Mouse (Mus musculus) brain, embryonic 14.5 days (tissue): ENCODE measurements around the gene Msx1. TPM values are rescaled to one million over a fixed set of nuclear protein-coding genes. Genes with fewer than 3 reads are reported as not detected.

Experiments used
- DNase-seq: peaks from one replicate; pipeline ENCODE4 v3.0.0-alpha.2; 2011; ENCODE audit warnings: low read depth
- CTCF ChIP-seq: fragments of 200-500 bp; IDR thresholded peaks from 2 replicates; pipeline ENCODE4 v1.5.1; 2012; ENCODE audit warnings: inconsistent platforms, mild to moderate bottlenecking, moderate library complexity, borderline replicate concordance; ENCODE audit not compliant: insufficient read depth, insufficient read length; ENCODE audit errors: extremely low read depth
- POLR2A ChIP-seq: fragments of 200-500 bp; IDR thresholded peaks from 2 replicates; pipeline ENCODE4 v1.6.1; 2012; ENCODE audit warnings: mild to moderate bottlenecking, inconsistent platforms, borderline replicate concordance; ENCODE audit not compliant: poor library complexity, insufficient read depth, insufficient read length, severe bottlenecking; ENCODE audit errors: extremely low read depth
- polyA plus RNA-seq: library from polyadenylated mRNA; depleted of rRNA; stranded (reverse); fragments of >200 nt; gene quantifications from 2 replicates; pipeline ENCODE4 v1.2.3, GENCODE M21; 2012

Gene Msx1
- polyA plus RNA-seq, 1 experiment, result 17.0 TPM

DNA sequence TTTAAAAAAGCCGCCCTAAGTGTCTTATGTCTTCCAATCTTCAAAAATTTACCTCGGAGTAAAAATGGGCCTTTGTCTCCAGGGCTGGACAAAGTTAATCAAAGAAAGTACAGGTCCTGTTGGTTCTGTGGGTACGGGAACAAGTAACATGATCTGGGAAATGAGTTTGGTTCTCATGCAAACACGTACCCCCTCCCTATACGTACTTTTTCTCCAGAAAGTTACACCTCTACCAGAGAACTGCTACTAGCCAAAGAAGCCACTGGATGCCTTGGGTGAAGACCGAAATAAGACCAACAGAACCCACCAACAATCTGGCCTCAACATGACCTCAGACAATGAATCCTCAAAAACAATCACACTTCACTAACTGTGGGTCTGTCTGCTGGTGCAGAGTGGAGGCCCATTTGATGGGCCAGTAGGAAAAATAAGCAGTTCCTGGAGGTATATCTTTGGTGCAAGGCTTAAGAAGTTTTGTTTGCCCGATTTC, 773 bp upstream of the Msx1 start:
- peak; percentile 20 for DNase-seq
- TF ChIP-seq POLR2A, result no peak
- no peak for TF ChIP-seq CTCF

DNA sequence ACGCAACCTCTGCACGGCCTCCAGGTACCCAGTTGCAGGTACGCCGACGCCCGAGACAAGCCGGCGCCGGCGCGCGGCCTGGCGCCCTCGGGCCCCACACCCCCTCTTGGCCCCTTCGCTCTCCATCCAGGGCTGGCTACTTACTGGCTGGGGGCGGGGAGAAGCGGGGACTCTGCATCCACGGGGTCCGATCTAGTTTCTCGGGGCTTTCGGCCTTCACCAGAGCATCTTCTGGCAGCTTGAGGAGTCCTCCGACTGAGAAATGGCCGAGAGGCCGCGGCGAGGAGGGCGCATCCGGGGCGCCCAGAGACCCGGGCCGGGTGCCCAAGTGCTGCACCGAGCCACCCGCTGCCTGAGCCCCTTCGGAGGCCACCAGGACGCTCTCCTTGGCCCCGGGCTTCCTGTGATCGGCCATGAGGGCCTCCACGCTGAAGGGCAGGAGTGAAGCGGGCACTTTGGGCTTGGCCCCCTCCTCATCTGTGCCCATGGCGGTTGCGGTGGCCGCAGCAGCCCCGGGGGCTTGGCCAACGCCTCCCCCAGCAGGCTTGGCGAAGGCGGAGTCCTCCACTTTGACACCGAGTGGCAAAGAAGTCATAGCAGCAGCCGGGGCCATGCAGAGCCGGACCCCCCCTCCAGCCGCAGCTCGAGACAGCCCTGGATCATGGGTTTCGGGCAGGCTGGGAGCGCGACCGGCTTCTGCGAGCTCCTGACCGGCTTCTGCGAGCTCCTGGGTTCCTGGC, 492 bp downstream of the Msx1 start:
- DNase-seq, result peak; percentile 25
- TF ChIP-seq POLR2A, result no peak
- no peak for TF ChIP-seq CTCF

DNA sequence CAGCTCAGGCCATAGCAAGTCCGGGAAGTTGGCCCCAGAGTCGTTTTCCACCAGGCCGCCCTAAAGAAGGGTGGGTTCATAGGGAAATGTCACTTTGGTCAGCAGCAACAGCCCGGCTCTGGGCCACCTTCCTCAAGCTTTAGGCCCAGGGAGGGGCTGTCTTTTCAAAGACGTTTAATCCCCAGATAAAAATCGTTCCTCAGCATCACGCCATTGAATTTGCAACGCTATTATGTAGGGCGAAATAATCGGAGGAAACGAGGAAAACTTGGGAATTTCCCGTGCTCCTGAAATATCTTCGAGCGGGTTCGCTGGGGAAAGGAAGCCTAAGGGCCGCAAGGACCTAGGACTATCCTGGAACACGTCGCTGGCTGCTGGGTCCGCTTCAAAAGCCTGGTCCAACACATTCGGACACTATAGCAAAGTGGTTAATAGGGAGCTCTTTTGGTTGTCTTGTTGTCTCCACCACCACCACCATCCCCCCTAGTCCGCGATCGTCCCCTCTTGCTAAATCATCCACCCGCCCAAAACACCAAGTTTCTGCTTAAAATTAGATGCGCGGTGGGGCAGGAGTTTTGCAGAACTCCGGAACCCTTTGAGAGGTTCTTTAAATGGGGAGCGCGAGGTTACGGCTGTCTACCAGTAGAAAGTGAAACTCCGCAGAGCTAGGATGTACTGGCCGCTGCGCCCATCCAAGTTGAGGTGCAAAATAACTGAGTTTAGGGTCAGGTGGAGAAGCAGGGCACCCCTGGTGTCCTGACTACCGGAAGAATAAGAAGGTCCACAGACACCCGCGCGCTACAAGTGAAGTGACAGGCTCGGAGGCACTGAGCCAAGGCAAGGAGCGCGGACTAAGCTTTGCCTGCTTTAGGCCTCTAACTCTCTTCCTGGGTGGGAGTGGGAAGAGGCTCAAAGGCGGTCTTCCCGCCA, 1.3 kb downstream of the Msx1 start:
- peak; percentile 50 for DNase-seq
- TF ChIP-seq CTCF, result no peak
- TF ChIP-seq POLR2A, result no peak

DNA sequence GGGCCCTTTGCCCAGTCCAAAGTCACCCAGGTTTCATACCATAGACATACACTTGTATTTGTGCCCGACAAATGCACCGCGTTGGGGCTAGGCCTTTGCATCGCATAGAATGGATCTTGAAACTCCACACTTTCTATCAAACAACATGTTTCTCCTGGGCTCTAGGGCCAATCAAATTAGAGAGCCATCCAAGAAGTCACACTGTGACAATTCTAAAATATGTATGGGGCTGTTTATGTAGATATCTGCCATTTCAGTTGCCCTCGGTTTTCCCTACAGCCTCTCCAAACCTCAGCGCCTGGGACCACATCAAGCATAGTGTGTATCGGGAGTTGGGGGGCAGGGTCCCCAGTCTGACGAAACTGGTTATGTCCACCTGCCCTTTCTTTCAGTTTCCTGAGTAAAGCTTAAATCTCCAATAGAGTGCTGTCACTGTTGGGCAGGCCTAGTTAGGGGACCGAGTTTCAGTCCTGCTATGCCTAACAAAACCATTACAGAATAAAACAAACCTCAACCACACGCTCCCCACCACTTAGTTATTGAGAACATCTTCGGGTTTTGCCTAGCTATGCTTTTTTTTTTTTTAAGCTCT, 2.2 kb downstream of the Msx1 start:
- TF ChIP-seq CTCF (no peak), POLR2A (no peak)
- DNase-seq, result peak; percentile 32

DNA sequence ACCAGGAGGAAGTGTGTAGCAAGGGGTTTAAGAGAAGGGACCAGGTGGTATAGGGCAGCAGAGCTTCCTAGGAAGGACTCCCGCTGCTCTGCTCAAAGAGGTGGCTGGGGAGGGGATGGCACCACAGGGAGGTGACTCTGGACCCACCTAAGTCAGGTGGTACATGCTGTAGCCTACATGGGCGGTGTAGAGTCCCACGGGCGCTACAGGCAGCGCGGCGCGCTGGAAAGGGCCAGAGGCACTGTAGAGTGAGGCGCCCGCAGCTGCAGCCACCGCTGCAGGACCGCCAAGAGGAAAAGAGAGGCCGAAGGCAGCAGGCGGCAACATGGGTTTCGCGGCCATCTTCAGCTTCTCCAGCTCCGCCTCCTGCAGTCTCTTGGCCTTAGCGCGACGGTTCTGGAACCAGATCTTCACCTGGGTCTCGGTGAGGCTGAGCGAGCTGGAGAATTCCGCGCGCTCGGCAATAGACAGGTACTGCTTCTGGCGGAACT, 3.2 kb downstream of the Msx1 start:
- peak; percentile 36 for DNase-seq
- no peak for TF ChIP-seq CTCF
- TF ChIP-seq POLR2A, result no peak

DNA sequence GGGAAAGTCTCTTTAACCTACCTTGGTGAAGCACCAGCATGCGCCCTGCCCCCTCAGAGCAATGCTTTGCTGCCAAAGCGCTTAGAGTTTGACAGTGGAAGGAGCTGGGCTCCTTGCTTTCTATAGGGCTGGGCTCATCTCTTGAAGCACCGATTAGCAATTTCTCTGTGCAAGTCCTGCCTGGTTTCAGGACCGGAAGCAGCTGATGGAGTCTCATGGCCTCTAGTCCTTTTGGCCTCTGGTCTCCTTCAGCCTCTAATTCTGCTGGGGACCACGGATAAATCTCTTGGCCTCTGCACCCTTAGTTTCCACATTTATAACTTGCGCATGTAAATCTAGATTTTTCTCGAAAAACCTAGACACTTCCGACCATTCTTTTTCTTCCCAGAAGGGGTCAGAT, 3.7 kb downstream of the Msx1 start:
- DNase-seq, result peak; percentile 24
- TF ChIP-seq CTCF, result no peak
- no peak for TF ChIP-seq POLR2A

DNA sequence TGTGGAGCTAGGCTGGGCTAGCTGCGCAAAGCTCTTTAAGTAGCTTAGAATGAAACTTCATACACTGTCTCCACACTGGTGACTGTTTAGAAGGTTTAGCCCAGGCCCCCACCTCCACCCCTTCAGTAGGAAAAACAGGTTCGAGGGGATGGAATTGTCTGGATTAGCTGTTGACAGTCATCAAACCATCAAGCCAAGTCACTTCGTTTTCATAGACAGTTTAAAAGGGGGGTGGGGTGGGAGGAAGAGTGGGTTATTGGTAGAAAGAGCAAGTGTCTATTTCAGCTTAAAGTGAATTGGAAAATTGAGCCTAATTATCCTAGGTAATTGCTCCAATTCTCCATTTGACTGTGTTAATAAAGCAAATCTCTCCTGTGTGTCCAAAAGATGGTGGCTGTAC, 4.4 kb downstream of the Msx1 start:
- peak; percentile 14 for DNase-seq
- no peak for TF ChIP-seq CTCF
- TF ChIP-seq POLR2A, result no peak

DNA sequence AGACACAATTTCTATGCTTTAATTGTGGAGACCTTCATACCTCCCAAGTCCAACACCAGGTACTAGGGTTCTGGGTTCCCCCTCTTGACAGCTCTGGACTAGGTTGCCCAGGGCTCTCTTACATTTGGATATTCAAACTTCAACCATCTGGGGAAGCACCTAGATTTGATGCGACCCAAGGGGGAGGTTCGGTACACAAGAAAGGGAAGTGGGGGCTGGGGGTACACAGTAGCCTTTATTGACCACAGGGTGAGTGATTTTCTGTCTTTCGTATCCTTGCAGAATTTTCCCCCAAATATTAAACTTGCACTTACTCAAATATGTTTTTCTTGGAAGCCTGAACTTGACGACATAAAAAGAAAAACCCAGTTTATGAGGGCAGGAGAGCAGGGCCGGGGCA, 4.8 kb downstream of the Msx1 start:
- TF ChIP-seq POLR2A (no peak), CTCF (no peak)
- DNase-seq, result no peak

DNA sequence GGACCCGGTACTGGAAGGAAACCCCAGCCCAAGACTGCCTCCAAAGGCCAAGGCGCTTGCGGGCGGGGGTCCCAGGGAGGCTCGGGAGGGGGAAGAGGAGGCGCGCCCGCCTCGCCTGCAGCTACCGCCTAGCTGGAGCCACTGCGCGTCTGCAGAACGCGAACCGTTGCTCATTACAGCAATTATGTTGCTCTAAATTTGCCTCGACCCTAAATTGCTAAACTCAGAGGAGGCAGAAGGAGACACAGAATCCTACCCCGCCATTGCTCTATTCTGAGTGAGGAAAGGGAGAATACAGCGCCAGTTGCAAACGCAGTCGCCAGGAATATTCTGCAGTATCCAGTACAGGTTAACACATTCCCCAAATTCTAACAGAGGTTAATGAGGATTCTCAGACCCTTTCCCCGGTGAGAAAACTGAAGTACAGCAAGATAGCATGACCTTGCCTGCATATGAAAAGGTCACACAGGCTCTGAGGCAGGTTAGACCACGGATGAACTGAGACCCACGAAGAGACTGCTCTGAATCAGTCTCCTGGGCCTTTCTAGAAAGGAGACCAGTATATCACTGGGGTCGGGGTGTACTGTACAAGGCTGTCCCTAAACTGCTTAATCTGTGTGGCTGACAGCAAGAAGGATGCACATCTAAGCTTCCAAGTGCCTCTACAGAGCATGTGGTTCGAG, 5.7 kb downstream of the Msx1 start:
- DNase-seq, result peak; percentile 32

DNA sequence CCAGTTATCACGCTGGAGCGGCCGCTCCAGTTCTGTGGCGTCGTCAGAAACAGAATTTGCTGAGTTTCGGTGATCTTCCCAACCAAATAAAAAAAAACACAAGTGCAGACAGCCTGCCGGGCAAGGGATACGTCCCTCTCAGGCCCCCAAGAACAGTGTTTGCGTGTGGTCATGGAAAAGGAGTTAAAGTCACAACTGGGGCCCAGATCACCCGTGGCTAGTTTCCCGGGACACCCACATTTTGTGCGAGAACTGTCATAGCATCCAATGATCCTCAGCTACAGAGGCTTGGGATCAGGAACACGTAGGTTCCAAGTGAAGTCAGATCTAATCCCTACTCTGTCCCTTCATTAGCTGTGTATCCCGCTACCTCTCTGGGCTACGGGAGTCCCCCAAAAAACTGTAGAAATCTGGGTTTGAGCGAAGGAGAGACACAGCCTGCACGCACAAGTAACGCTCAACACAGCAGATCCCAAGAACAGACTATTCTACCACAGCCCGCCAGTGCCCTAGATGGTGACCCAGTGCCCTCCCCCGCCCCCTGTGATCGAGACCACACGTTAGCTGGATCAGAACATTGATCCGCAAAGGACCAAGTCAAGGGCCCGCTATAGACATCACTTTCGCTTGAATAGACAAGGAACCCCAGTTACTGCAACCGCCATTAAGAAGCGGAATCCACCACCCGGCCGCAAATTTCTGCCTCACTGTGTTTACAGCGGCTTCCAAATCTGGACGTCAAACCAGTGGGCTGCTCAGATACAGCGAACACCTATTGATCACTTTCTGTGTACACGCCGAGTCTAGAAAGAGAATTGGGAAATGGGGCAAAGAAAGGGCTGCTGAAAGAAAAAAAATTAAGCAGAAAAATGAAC, 6.5 kb downstream of the Msx1 start:
- DNase-seq, result peak; percentile 33

More for the DNA sequence above, 5.7 kb downstream of the Msx1 start:
- TF ChIP-seq POLR2A, result no peak
- TF ChIP-seq CTCF, result no peak

More for the DNA sequence above, 6.5 kb downstream of the Msx1 start:
- TF ChIP-seq POLR2A, result no peak
- no peak for TF ChIP-seq CTCF
